Comparison of ENCODE assay signal across 8 mouse cellular contexts in genomic region chr1:57969327-57970271, GRCm38 (mm10). TPM values are rescaled to one million over a fixed set of nuclear protein-coding genes. Genes with fewer than 3 reads are reported as not detected.
A peak's percentile ranks its signal among the peaks of the same experiment; 100 is the strongest.
DNase-seq lines count a peak whose midpoint lies in the region; ATAC-seq lines count a peak whose summit lies in the region.

No protein-coding gene starts in this region.

- H3K4me3 ChIP-seq in hindbrain, embryonic 15.5 days, result peak overlapping the region; percentile 81

- peaks cover 16% of the 10 kb centered on the region for H3K4me1 ChIP-seq in hindbrain, embryonic 15.5 days (replicated peaks)

- under 1% methylated on average over 64 of the region's 65 CpGs for WGBS in hindbrain, embryonic 15.5 days

- H3K9me3 ChIP-seq in hindbrain, embryonic 15.5 days, result no peaks in the 10 kb centered on the region

- peak overlapping the region; percentile 86 for H3K27ac ChIP-seq in hindbrain, embryonic 15.5 days (replicated peaks)

- peak; percentile 97 for ATAC-seq in hindbrain, embryonic 15.5 days (ENCODE audit: low FRiP score, low read depth)

- peaks cover 7% of the 10 kb centered on the region for H3K36me3 ChIP-seq in hindbrain, embryonic 15.5 days

- H3K27me3 ChIP-seq in hindbrain, embryonic 15.5 days, result no peaks in the 10 kb centered on the region

- DNase-seq in R1 (ENCODE audit: low read depth, low spot score), result peak; percentile 91
- peak; percentile 97 to 99 for DNase-seq in cerebellum, postnatal 25 days
- peak; percentile 95 to 96 for DNase-seq in frontal cortex, postnatal 36 days (ENCODE audit: low spot score in 2 of 2)
- DNase-seq in left cerebral cortex, adult 11 months (ENCODE audit: low spot score), result peak; percentile 91
- DNase-seq in lung, postnatal 4 days, result peak; percentile 96 to 98
- peak; percentile 85 for DNase-seq in retina, postnatal 7 days (ENCODE audit: low read depth, low spot score)
- peak; percentile 96 for DNase-seq in urinary bladder, adult 2 months (ENCODE audit: low spot score)

- peak overlapping the region; percentile 71 for H3K9ac ChIP-seq in hindbrain, embryonic 15.5 days

- peak overlapping the region; percentile 77 for H3K4me2 ChIP-seq in hindbrain, embryonic 15.5 days

RNA-seq across cellular contexts. Expression of gene Sgo2a, which starts 26.2 kb away (rescaled TPM):
- polyA plus RNA-seq in hindbrain, embryonic 15.5 days (2015; fragmentation: Nextera tagmentation; extraction: Ambion mirVana), result 3.8 and 5.0 TPM in 2 replicates
- 0.76 and 1.1 TPM in 2 replicates for polyA plus RNA-seq in urinary bladder, adult 2 months (2012; rRNA removed)

RNA-seq across cellular contexts. Expression of gene Kctd18, which starts 49.2 kb away (rescaled TPM):
- polyA plus RNA-seq in hindbrain, embryonic 15.5 days (2015; fragmentation: Nextera tagmentation; extraction: Ambion mirVana), result 24.3 and 25.5 TPM in 2 replicates
- polyA plus RNA-seq in urinary bladder, adult 2 months (2012; rRNA removed), result 20.7 and 22.2 TPM in 2 replicates

Comparison
In these comparisons a context has a peak if more than half of its experiments do, and no peak if none do; other contexts are left out.
1. Peak in every context shown above with its lines: DNase-seq, ATAC-seq, H3K4me3 ChIP-seq and H3K27ac ChIP-seq.